Mouse (Mus musculus) E14TG2a.4 (cell line): ENCODE measurements around the gene C4b.
A peak's percentile ranks its signal among the peaks of the same experiment; 100 is the strongest.
"Not testable (repeated sequence)": the region's sequence is repeated elsewhere in the genome, so short reads cannot be mapped to it uniquely, and the experiment has no call there.

Experiments
- H3K27me3 ChIP-seq: 2 replicates; pipeline ENCODE4 v1.6.1; 2014; ENCODE audit warnings: low read length, control low read depth; ENCODE audit not compliant: insufficient read depth
- H3K36me3 ChIP-seq: 2 replicates; pipeline ENCODE4 v1.6.1; 2014; ENCODE audit warnings: low read length, control low read depth; ENCODE audit not compliant: insufficient read depth
- H3K4me1 ChIP-seq: replicated peaks from 2 replicates; pipeline ENCODE4 v1.6.1; 2014; ENCODE audit warnings: low read depth, low read length, control low read depth
- H3K4me3 ChIP-seq: replicated peaks from 2 replicates; pipeline ENCODE4 v1.5.1; 2014; ENCODE audit warnings: mild to moderate bottlenecking, low read length
- H3K9me3 ChIP-seq: 2 replicates; pipeline ENCODE4 v1.6.1; 2014; ENCODE audit warnings: low read length, control low read depth
- CTCF ChIP-seq: conservative IDR thresholded peaks from 2 replicates; pipeline ENCODE4 v1.5.1; 2014; ENCODE audit warnings: low read length
- NANOG ChIP-seq: IDR thresholded peaks from 2 replicates; pipeline ENCODE4 v1.6.1; 2014; ENCODE audit warnings: borderline replicate concordance, low read length, mixed read lengths
- POU5F1 ChIP-seq: IDR thresholded peaks from 2 replicates; pipeline ENCODE4 v1.6.1; 2014; ENCODE audit warnings: low read length, borderline replicate concordance

The C4b gene

GRCm38 (mm10) chr17:34712951-34713350 is 30.7 kb downstream of the C4b start:
- no peaks in the 10 kb centered on the region for H3K9me3 ChIP-seq
- TF ChIP-seq CTCF (peak; percentile 29), POU5F1 (no peak)
- no peaks in the 10 kb centered on the region for H3K36me3 ChIP-seq
- H3K27me3 ChIP-seq: peaks cover 40% of the 10 kb centered on the region
- H3K4me3 ChIP-seq: peak overlapping the region; percentile 17; the same call in 1 of the 2 replicates
- H3K4me1 ChIP-seq: peaks cover 16% of the 10 kb centered on the region; the same call in 1 of the 2 replicates

DNA sequence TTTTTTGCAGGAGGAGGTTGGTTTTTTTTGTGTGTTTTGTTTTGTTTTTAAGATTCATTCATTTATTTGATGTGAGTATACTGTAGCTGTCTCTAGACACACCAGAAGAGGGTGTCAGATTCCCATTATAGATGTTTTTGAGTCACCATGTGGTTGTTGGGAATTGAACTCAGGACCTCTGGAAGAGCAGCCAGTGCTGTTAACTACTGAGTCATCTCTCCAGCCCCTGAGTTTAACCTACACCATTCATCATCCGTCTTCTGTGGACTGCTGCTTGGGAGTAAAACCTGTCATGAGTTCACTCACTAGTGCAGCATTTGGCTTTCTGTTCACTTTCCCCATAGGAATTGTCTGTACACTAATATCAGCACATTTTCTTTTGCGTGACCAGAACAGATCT is 37.2 kb downstream of the C4b start:
- H3K4me3 ChIP-seq, H3K27me3 ChIP-seq, H3K4me1 ChIP-seq, H3K36me3 ChIP-seq, H3K9me3 ChIP-seq: not testable (repeated sequence)

DNA sequence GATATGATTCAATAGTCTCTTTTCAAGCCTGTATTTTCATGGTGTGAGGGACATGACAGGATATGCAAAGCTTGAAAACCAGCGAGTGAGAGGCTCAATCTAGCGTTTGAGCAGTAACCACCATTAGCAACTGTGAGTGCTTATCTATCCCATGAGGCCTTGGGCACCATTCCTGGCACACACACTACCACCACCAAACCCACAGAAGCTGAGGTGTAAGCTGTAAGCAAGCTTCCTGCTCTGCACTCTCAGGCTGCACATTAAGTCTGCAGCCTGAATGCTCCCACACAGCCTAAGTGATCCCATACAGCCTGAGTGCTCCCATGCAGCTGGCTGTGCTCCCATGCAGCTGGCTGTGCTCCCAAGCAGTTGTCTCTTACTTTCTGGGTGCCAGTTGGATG is 43.0 kb downstream of the C4b start:
- H3K27me3 ChIP-seq: peaks cover 4% of the 10 kb centered on the region; the same call in 1 of the 2 replicates
- peaks cover 6% of the 10 kb centered on the region; the same call in 1 of the 2 replicates for H3K9me3 ChIP-seq
- H3K36me3 ChIP-seq: no peaks in the 10 kb centered on the region
- TF ChIP-seq CTCF (no peak), NANOG (no peak), POU5F1 (no peak)
- no peaks in the 10 kb centered on the region for H3K4me1 ChIP-seq
- H3K4me3 ChIP-seq: no peak overlapping the region

DNA sequence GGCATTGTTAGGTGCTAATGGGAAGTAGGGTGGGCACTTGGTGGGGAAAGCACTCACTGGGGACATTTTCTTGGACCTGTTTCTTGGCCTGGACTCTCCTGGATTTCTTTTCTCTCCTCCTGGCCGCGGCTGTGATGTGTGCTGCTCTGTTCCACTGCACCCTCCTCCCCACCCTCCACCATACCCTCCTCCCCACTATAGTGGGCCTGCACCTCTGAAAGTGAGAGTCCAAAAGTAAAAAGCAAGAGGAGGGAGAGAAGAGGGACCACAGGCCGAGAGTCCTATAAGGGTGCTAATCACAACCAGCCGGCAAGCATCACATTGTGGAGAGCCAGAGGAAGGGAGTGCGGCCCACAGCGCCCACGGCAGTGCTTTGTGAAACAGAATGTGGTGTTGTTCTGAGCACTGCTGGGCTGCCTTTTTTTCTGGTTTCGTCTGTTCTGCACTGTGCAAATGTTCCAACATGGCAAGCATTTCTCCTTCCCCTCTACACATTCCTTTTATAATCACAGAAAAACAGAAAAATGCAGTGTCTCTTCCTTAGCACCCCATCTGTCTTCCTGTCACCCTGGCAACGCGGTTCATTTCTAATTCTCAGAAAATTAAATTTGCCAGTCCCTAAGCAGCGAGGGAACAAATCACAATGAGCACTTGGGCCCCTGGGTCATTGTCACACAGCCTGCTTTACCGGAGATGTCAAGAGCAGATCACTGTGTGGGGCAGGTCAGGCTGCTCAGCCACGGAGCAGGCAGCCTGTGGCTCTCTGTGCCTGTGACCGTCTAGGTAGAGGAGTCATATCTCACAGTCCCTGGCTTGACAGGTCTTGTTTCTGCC is 43.9 kb downstream of the C4b start:
- Histone ChIP-seq H3K4me3 (no peak overlapping the region), H3K27me3 (peaks cover 4% of the 10 kb centered on the region; the same call in 1 of the 2 replicates), H3K4me1 (no peaks in the 10 kb centered on the region), H3K9me3 (peaks cover 4% of the 10 kb centered on the region; the same call in 1 of the 2 replicates), H3K36me3 (no peaks in the 10 kb centered on the region)
- no peak for TF ChIP-seq POU5F1
- no peak for TF ChIP-seq NANOG
- TF ChIP-seq CTCF: no peak

GRCm38 (mm10) chr17:34692906-34693305 is 50.8 kb downstream of the C4b start:
- TF ChIP-seq POU5F1 (no peak), CTCF (no peak), NANOG (no peak)
- Histone ChIP-seq H3K9me3 (no peaks in the 10 kb centered on the region), H3K4me3 (no peak overlapping the region), H3K4me1 (no peaks in the 10 kb centered on the region), H3K36me3 (no peaks in the 10 kb centered on the region), H3K27me3 (peaks cover 4% of the 10 kb centered on the region; the same call in 1 of the 2 replicates)

- peaks cover 15% of the 10 kb centered on the region for H3K27me3 ChIP-seq
- H3K9me3 ChIP-seq: no peaks in the 10 kb centered on the region
- TF ChIP-seq NANOG (no peak), POU5F1 (no peak), CTCF (no peak)
- H3K4me1 ChIP-seq: peaks cover 10% of the 10 kb centered on the region
- H3K4me3 ChIP-seq: no peak overlapping the region
- no peaks in the 10 kb centered on the region for H3K36me3 ChIP-seq
Measured at GRCm38 (mm10) chr17:34690458-34690857, 53.2 kb downstream of the C4b start.

GRCm38 (mm10) chr17:34688889-34689288 is 54.8 kb downstream of the C4b start:
- peaks cover 21% of the 10 kb centered on the region for H3K4me1 ChIP-seq
- H3K9me3 ChIP-seq: no peaks in the 10 kb centered on the region
- H3K36me3 ChIP-seq: no peaks in the 10 kb centered on the region
- H3K4me3 ChIP-seq: no peak overlapping the region
- H3K27me3 ChIP-seq: peaks cover 28% of the 10 kb centered on the region
- TF ChIP-seq POU5F1 (no peak), NANOG (no peak), CTCF (no peak)

GRCm38 (mm10) chr17:34685120-34686110 is 58.3 kb downstream of the C4b start:
- Histone ChIP-seq H3K36me3 (no peaks in the 10 kb centered on the region), H3K4me3 (peak overlapping the region; percentile 43), H3K4me1 (peaks cover 40% of the 10 kb centered on the region), H3K9me3 (no peaks in the 10 kb centered on the region), H3K27me3 (peaks cover 61% of the 10 kb centered on the region)
- TF ChIP-seq NANOG: no peak
- TF ChIP-seq POU5F1: no peak
- TF ChIP-seq CTCF: no peak
